ENCODE assay signal across 8 mouse cellular contexts in the genomic region with DNA sequence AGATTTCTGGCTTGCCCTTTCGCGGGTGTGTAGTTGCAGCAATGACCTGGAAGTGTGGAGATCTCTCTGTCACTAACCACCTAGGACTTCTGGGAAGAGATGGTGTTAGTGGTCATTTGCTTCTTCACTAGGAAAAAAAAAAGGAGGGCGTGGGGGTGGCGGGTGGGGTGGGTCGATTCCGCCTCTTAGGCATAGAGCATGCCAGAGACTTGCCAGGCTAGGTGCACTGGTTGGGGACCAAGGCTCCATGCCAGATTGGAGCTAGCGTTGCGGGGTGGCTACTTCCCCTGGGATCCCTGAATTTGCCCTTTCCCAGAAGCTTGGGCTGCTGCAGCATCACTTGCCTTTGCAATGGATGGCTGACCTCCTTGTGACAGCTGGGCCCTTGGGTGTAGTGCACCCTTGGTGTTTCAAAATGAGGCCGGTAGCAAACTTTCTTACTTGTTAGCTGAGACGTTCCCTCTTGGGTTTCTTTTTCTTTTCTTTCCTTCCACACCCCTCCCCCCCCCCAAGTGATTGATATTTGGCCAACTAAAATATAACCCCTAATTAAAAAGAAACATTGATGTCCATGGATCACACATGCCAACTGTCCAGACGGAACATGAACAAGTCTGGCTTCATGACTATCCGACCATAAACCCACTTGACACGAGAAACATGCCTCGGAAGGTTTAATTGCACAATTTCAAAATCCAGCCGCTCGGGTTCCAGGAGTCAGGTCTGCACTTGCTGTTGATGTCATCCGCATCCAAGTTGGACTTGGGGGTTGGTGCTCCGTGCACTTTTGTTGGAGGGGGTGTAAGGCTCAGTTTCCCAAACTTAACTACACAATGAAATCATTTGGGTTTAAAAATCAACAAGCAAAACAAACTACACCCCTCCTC. TPM values are rescaled to one million over a fixed set of nuclear protein-coding genes. Genes with fewer than 3 reads are reported as not detected.
DNase-seq lines count a peak whose midpoint lies in the region; ATAC-seq and TF ChIP-seq lines count a peak whose summit lies in the region.

No protein-coding gene starts in this region.

- H3K4me1 ChIP-seq in E14TG2a.4 (replicated peaks; ENCODE audit: low read depth, low read length), result peaks cover 15% of the 10 kb centered on the region
- peaks cover 19% of the 10 kb centered on the region for H3K4me1 ChIP-seq in heart, embryonic 15.5 days (replicated peaks)
- no peaks in the 10 kb centered on the region for H3K4me1 ChIP-seq in liver, embryonic 11.5 days (replicated peaks; ENCODE audit: control insufficient read depth, insufficient read depth, low read length)
- peaks cover 2% of the 10 kb centered on the region; the same call in 1 of the 2 replicates for H3K4me1 ChIP-seq in small intestine, adult 2 months (ENCODE audit: control insufficient read depth, insufficient read depth, insufficient read length, low read length)

- H3K4me2 ChIP-seq in heart, embryonic 15.5 days, result peak overlapping the region; percentile 87
- H3K4me2 ChIP-seq in liver, embryonic 11.5 days, result peak overlapping the region; percentile 77

- WGBS in heart, embryonic 15.5 days, result 33% methylated on average over 18 of the region's 18 CpGs
- 36% methylated on average over 18 of the region's 18 CpGs for WGBS in liver, embryonic 11.5 days
- WGBS in small intestine, adult 2 months, result 17% methylated on average over 18 of the region's 18 CpGs

- DNase-seq in adrenal gland, postnatal 14 days, result peak; percentile 15
- no peak for DNase-seq in adrenal gland, adult 8-10 months
- DNase-seq in liver, embryonic 11.5 days (ENCODE audit: low spot score), result no peak
- no peak for DNase-seq in right cerebral cortex, postnatal 36 days (ENCODE audit: low spot score in 2 of 2)
- no peak for DNase-seq in layer of hippocampus, postnatal 25 days (ENCODE audit: extremely low spot score in 1 of 2, low spot score in 1 of 2)

- H3K9ac ChIP-seq in heart, embryonic 15.5 days, result peak overlapping the region; percentile 56
- no peak overlapping the region for H3K9ac ChIP-seq in liver, embryonic 11.5 days (ENCODE audit: low read depth, low read length)

- H3K27me3 ChIP-seq in E14TG2a.4 (ENCODE audit: insufficient read depth, low read length), result peaks cover 46% of the 10 kb centered on the region
- H3K27me3 ChIP-seq in heart, embryonic 15.5 days, result peaks cover 44% of the 10 kb centered on the region
- H3K27me3 ChIP-seq in liver, embryonic 11.5 days (replicated peaks; ENCODE audit: control insufficient read depth, insufficient read depth, low read length), result peaks cover 41% of the 10 kb centered on the region
- no peaks in the 10 kb centered on the region for H3K27me3 ChIP-seq in small intestine, adult 2 months (ENCODE audit: control insufficient read depth, insufficient read depth, low read length)

- no peak overlapping the region for H3K27ac ChIP-seq in heart, embryonic 15.5 days
- H3K27ac ChIP-seq in liver, embryonic 11.5 days (ENCODE audit: low read depth, low read length), result no peak overlapping the region
- H3K27ac ChIP-seq in small intestine, adult 2 months (ENCODE audit: insufficient read depth, low read depth, low read length), result no peak overlapping the region

- TF ChIP-seq POLR2A in small intestine, adult 2 months (IDR thresholded peaks at IDR 0.05; ENCODE audit: low read depth, low read length), result no peak

- no peak for TF ChIP-seq CTCF in E14TG2a.4 (conservative IDR thresholded peaks at IDR 0.05; ENCODE audit: low read length)
- no peak; the same call in 1 of the 2 replicates for TF ChIP-seq CTCF in small intestine, adult 2 months (IDR thresholded peaks at IDR 0.05; ENCODE audit: extremely low read depth, insufficient read length, insufficient replicate concordance, low read depth, low read length)

- H3K36me3 ChIP-seq in E14TG2a.4 (ENCODE audit: insufficient read depth, low read length), result no peaks in the 10 kb centered on the region
- no peaks in the 10 kb centered on the region for H3K36me3 ChIP-seq in heart, embryonic 15.5 days
- H3K36me3 ChIP-seq in liver, embryonic 11.5 days (ENCODE audit: control insufficient read depth, insufficient read depth, low read length), result no peaks in the 10 kb centered on the region
- H3K36me3 ChIP-seq in small intestine, adult 2 months (ENCODE audit: control insufficient read depth, insufficient read depth, low read length), result no peaks in the 10 kb centered on the region

- no peaks in the 10 kb centered on the region for H3K9me3 ChIP-seq in E14TG2a.4 (ENCODE audit: low read length)
- no peaks in the 10 kb centered on the region for H3K9me3 ChIP-seq in heart, embryonic 15.5 days (replicated peaks)
- no peaks in the 10 kb centered on the region for H3K9me3 ChIP-seq in liver, embryonic 11.5 days (ENCODE audit: control insufficient read depth, low read length)

- ATAC-seq in heart, embryonic 15.5 days (replicated peaks; ENCODE audit: insufficient number of reproducible peaks, insufficient read depth, low FRiP score, low read depth), result no peak
- no peak for ATAC-seq in liver, embryonic 11.5 days (replicated peaks; ENCODE audit: low FRiP score)

- H3K4me3 ChIP-seq in E14TG2a.4 (replicated peaks; ENCODE audit: low read length), result peak overlapping the region; percentile 89
- H3K4me3 ChIP-seq in heart, embryonic 15.5 days, result peak overlapping the region; percentile 70
- peak overlapping the region; percentile 59 for H3K4me3 ChIP-seq in liver, embryonic 11.5 days (ENCODE audit: low read depth, low read length)
- peak overlapping the region; percentile 87 for H3K4me3 ChIP-seq in small intestine, adult 2 months (ENCODE audit: low read depth, low read length)

RNA-seq across cellular contexts. Expression of gene Egfr, which starts 1.4 kb away (rescaled TPM):
- 13.7 and 17.5 TPM in 2 replicates for total RNA-seq in adrenal gland, postnatal 14 days (2021)
- total RNA-seq in adrenal gland, adult 8-10 months (2022), result 10 to 100 TPM in 1 of 4 experiments, 1 to 10 TPM in 3; 7.5 to 11.6 (median 9.4) TPM
- 3.3 and 4.8 TPM in 2 replicates for polyA plus RNA-seq in heart, embryonic 15.5 days (2015; fragmentation: Nextera tagmentation; extraction: Ambion mirVana)
- polyA plus RNA-seq in liver, embryonic 11.5 days (2014; fragmentation: Nextera tagmentation; extraction: Ambion mirVana), result 2.4 and 3.7 TPM in 2 replicates
- polyA plus RNA-seq in small intestine, adult 2 months (2012; rRNA removed), result 26.3 and 63.3 TPM in 2 replicates
- total RNA-seq in layer of hippocampus, postnatal 25 days (2021), result 10 to 100 TPM; 15.1 to 18.4 TPM
